Mouse (Mus musculus) hindbrain, embryonic 10.5 days (tissue): ENCODE data around the gene Rplp1. TPM values are rescaled to one million over a fixed set of nuclear protein-coding genes. Genes with fewer than 3 reads are reported as not detected.

ENCODE experiments used
- polyA plus RNA-seq: library from polyadenylated mRNA; unstranded; fragments of >200 nt; fragmentation: Nextera tagmentation; extraction: Ambion mirVana; gene quantifications from 2 replicates; pipeline ENCODE4 v1.2.1, GENCODE M21; 2016

The Rplp1 gene
- polyA plus RNA-seq, 1 experiment from 2014 or later: 1,078 TPM

Other genes starting within 250 kb of the Rplp1 start
- gene Kif23, start 32.2 kb upstream of the Rplp1 start, polyA plus RNA-seq: 75.7 and 110 TPM in 2 replicates
- gene Paqr5, start 112.3 kb upstream of the Rplp1 start, polyA plus RNA-seq: 0.58 and 0.65 TPM in 2 replicates
- 16.5 and 19.7 TPM in 2 replicates for gene Glce, start 208.1 kb upstream of the Rplp1 start, polyA plus RNA-seq